Mouse (Mus musculus) urinary bladder, postnatal 36 days (tissue): ENCODE measurements around the gene Panx2.

Experiments used
- DNase-seq, 2 experiments: peaks; one replicate each; pipeline ENCODE4 v3.0.0; 2022; ENCODE audit warnings: low spot score in 2 of 2, mixed read lengths in 1 of 2

Gene Panx2

DNA sequence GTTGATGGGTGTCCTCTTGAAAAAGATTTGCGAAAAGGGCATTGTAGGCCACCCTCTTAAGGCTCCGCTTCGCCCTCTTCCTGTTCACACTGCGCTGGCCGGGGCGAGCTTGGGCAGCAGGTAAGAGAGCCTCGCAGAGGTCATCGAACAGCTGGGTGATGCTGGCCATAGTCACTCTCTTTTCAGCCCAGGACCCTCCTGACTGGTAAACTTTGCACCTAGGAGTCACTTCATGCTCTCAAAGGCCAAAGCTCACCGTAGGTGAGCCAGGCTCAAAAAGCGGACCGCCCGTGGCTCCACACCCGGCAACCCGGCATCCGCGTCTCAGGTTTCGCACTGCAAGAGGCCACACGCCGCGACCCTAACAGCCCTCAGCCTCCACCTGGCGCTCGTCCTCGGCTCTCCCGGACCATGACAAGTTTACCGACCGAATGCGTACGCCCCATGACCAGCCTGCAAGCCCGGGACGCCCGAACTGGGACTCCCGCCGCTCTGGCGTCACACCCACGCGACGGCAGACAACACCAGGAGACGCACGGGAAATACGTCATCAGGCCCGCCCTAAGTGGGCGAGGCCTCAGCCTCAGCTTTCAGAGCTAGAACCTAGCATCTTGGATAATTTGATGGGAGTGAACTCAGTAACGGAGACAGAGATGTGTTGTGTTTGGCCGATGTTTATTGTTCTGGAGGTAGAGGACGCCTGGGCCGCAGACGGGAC, 63.3 kb downstream of the Panx2 start, which contains the start of gene Tubgcp6:
TSS of gene Tubgcp6 (minus strand) at position 464 of the 718 bp plus-strand sequence.
- peak; percentile 93 to 95 for DNase-seq
